Mouse (Mus musculus): ENCODE data around the gene Dynlrb2.

- TF ChIP-seq CTCF (IDR thresholded peaks at IDR 0.05; ENCODE audit: low read depth), result no peak
- no peak for TF ChIP-seq EP300 (IDR thresholded peaks at IDR 0.05; ENCODE audit: low read depth)
Observed at GRCm38 (mm10) chr8:116552255-116552654, 47.5 kb downstream of the Dynlrb2 start.
